Mouse (Mus musculus) embryonic facial prominence, embryonic 15.5 days (tissue): ENCODE measurements around the gene Cfap58. TPM values are rescaled to one million over a fixed set of nuclear protein-coding genes. Genes with fewer than 3 reads are reported as not detected.

Experiments
- microRNA-seq: library from miRNA; unstranded; fragments of <30 nt; microRNA quantifications from one replicate; pipeline ENCODE4, GENCODE M21; 2016; ENCODE audit warnings: borderline number of aligned reads
- polyA plus RNA-seq: library from polyadenylated mRNA; unstranded; fragments of >200 nt; fragmentation: Nextera tagmentation; extraction: Ambion mirVana; gene quantifications from 2 replicates; pipeline ENCODE4 v1.2.1, GENCODE M21; 2015

Gene Cfap58
- polyA plus RNA-seq, 1 experiment from 2014 or later = 1.2 TPM

Small RNA genes within 50 kb of the gene (microRNA-seq; reads per million reads assigned to microRNA genes)
- not detected for gene Gm22240

Other genes with a start within 250 kb of the Cfap58 start
- 40.6 and 45.7 TPM in 2 replicates for gene Col17a1, start 245.6 kb upstream of the Cfap58 start, polyA plus RNA-seq
- gene Sfr1, start 206.0 kb upstream of the Cfap58 start, polyA plus RNA-seq = 263 and 279 TPM in 2 replicates
- gene Gsto1, start 82.7 kb upstream of the Cfap58 start, polyA plus RNA-seq = 228 and 237 TPM in 2 replicates
- gene Gsto2, start 72.1 kb upstream of the Cfap58 start, polyA plus RNA-seq = 1.5 and 1.7 TPM in 2 replicates
- gene Cfap43, start 18.4 kb upstream of the Cfap58 start, polyA plus RNA-seq = 2.0 and 3.6 TPM in 2 replicates
- gene Itprip, start 18.4 kb upstream of the Cfap58 start, polyA plus RNA-seq = 19.3 and 20.6 TPM in 2 replicates